Mouse (Mus musculus) layer of hippocampus, adult 9-11 months (tissue): ENCODE measurements around the gene Il16.
A peak's percentile ranks its signal among the peaks of the same experiment; 100 is the strongest.
"Not testable (repeated sequence)": the region's sequence is repeated elsewhere in the genome, so short reads cannot be mapped to it uniquely, and the experiment has no call there.

Source experiments
- DNase-seq: peaks from one replicate; pipeline ENCODE4 v3.0.0; 2022

The Il16 gene

DNA sequence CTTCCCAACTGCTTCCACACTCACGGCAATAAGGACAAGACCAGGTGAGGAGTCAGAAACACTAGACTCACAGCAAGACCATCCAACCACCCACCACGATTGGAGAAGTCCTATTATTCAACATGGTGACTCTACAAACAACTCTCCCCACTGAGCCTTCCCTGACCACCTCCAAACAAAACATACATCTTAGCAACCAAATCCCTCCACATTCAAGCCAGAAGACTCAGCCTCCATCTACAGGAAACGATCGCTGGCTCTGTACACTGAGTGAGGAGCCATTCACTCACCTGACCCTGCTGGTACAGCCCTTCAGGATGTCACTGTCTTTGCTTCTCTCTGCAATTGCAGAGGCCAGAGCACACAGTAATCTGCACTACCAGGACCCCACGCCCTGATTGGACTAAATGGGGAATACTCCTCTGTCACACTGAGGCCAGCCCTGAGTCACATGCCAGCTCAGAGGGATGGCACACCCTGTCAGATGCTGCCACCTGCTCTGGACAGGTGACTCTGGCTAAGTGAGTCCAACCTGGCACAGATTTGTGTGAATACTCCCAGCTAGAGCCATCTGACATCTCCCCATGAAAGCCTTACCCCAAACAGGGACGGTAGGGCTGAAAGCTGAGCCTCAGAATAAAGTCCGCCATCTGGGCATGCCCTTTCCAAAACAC lies 10.3 kb downstream of the Il16 start:
- no peak for DNase-seq

DNA sequence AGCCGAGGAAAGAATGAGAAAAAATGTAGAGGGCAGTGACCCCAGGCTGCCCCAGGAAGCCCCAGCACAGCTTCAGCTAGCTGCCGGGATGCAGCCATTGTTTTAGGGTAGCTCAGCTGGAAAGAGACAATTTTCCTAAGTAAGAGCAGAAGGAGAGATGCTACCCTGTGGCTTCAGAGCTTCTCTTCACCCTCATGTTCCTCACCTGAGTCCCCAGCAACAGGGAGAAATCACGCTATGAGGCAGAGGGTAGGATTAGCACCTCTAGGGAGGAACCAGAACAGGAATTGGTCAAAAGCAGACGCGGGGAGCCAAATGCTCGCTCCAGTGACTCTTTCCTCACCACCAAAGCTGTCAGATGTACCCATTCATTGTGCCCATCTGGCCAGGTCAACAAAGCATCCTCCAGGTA lies 10.8 kb downstream of the Il16 start:
- no peak for DNase-seq

DNA sequence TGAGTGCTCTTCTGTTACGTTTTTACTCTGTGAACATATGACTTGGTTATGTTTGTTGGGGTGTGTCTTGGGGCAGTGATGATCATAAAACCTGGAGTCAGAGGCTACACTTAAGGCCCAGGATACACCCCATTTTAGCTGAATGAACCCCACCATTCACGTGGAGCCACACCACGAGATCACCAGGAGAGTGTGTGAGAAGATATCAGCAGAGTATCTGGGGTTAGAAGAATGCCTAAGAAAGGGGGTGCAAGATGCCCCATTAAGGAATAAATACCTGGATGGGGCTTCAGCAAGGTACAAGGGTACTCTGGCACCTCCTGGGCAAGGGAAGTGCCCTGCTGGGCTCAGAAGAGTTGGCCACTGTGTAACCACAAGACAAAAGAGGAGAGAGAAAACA lies 11.3 kb downstream of the Il16 start:
- no peak for DNase-seq

DNA sequence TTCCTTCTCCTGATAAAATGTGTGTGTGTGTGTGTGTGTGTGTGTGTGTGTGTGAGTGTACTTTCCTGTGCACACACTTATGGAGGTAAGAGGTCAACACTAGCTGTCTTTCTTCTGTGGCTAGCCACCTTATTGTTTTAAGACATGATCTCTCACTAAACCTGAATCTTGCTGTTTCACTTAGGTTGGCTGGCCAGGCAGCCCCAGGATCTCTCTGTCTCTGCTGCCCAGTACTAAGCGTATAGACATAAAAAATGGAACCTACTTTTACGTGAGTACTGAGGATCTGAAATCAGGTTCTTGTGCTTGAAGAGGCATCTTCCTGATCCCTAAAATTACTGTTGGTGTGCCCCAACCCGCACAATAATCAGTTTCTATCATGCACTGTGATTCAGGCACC lies 12.7 kb downstream of the Il16 start:
- no peak for DNase-seq

DNA sequence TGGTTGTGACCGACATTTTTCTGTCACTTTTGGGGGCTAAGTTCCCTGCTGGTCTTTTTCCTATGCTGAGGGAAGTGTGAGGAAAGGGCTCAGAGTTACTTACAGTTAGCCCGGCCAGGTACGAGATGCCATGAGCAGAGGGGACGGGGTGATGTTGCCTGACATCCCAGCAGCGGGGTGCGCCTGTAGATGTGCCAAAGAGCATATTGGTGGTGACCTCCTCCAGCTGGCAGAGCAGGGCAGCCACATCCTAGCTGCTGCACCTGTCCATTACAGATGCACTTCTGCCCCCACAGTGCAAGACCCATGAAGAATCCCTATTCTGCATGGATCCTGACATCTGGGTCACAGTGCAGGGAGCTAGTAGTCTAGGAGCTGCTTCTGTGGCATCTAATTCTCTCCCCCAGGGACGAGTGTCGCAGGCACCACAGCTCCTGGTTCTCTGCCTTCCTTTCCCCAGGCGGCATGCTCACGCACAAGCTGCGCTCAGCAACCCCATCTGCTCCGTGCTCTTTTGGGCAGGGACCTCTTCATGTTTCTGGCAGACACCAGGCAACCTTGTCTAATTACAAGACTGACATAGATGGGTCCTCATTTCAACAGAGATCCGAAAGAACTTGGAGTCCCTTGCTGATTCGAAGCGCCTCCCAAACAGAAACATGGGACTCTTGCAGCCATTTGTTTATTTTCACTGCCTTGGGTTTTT lies 13.4 kb downstream of the Il16 start:
- DNase-seq: peak; percentile 73

DNA sequence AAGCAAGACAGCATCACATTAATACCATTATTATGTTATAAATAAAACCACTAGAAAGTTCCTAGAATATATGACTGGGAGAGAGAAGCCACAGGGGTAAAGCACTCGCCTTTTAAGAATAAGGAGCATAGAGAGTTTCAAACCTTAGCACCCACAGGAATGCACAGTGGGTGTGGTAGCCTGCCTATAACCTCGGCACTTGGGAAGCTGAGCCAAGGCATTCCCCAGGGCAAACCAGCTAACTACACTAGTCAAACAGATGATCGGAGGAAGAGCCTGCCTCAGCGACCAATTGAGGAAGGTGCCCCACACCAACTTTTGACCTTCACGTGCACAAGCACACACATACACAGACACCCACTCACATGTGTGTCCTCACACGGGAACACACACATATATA lies 14.2 kb downstream of the Il16 start:
- no peak for DNase-seq

DNA sequence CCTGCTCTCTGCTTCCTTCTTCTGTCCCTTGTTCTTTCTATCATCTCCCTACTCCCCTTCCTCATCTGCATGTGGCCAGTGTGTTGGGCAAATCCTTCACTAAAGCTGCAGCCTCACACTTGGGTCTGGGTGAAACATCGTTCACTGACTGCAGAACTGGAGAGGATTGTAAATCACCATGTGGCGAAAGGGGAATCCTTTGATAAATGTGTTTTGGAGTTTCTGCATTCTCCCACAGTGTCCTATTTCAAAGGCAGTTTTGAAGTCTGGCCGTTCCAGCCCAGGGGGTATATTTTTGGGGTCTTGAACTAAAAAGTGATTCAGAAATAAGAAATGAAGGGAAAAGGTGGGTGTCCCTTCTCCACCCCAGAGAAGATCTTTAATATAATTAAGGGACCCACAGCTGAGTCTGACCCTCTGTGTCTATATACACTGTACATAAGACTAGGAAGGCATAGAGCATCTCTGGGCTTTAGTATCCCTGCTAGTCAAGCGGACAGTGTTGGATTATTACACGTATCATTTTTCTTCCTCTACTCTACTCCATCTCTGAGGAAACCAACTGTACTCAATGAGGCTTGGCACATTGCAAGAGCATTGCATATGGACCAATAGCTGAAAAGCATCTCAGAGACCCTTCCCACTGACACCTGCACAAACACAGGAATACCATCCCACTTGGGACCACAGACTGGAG lies 18.4 kb downstream of the Il16 start:
- no peak for DNase-seq

DNA sequence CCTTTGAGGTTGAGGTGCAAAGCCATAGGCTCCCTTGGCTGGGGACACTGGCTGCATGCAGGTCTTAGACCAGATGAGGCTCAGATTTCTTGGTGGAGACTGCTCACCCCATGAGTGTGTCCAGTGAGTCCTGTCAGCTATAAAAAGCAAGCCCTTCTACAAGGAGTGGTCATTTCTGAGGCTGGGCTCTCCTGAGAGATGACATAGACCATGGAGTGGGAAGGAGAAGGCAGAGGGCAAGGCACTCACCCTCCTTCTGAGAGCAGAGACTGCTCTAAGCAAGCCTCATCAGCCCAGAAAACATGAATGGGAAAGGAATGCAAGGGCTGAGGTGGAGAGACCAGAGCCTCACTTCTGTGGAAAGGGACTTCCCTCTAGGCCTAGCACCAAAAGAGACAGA lies 19.7 kb downstream of the Il16 start:
- no peak for DNase-seq

DNA sequence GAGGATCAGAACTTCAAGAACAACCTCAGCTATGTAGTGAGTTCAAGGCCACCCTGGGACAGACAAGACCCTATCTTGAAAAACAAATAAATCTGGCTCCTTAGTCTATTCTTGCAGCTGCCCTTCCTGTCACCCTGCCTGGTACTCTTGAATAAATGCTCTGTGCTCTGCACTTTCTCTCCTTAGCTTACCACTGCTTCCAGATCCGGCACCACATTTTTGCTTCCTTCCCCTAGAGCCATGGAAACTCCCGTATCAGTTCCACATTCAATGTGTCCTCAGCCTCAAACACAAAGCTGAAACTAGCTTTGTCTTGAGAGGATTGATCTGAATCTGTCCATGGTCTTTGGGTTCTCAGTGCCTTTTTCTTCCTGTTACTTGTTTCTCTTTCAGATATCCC lies 21.0 kb downstream of the Il16 start:
- DNase-seq: no peak

DNA sequence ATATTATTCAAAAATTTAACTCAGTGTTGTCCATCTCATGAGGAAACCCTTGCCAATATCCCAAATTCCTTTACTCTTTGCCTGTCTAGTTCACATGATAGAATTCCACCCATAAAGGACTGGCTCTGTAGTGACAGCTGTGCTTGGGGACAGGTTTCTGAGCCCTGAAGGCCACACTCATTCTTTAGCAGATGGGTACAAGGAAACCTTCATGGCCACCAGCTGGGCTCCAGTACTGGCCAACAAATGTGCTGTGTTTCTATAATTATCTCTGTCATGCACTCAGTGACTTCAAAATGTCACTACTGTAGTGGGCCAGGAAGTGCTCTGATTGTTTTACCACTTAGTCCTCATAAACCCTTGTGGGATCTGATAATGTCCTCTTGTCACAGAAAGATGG lies 21.6 kb downstream of the Il16 start:
- DNase-seq: no peak

DNA sequence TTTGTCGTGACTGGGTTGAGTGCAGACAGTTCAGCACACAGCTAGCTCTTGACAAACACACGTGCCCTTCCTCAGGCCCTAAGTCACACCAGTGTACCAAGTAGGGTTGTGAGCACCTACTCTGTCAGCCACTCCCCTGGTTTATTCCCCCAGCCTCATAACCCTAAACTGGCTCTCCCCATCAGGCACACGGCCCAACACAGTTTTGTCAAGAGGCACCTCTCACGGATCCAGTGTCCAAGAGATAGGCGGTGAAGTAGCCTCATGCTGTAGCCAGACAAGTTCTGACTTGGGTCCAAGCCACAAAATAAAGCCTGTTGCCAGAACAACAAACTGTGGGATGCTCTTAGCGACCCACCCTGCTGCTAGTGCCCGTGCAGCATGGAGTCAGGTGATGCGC lies 22.3 kb downstream of the Il16 start:
- no peak for DNase-seq

DNA sequence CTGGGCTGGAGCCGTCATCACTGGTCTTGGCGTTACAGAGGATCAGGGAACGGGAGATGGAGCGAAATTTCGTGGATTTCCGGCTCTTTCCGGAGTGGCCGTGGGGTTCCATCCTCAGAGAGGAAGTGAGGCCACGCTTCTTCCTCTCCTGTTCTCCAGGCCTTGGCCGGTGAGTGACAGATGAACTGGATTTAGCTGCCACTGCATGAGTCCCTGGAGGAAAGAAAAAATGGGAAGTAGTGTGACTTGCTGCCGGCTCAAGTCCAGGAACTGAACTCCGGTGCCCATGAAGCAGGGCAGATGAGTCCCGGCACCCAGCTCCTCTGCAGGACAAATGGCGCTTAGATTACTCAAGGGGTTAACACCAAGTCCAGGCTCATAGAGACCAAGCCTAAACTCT lies 23.0 kb downstream of the Il16 start:
- DNase-seq: no peak

DNA sequence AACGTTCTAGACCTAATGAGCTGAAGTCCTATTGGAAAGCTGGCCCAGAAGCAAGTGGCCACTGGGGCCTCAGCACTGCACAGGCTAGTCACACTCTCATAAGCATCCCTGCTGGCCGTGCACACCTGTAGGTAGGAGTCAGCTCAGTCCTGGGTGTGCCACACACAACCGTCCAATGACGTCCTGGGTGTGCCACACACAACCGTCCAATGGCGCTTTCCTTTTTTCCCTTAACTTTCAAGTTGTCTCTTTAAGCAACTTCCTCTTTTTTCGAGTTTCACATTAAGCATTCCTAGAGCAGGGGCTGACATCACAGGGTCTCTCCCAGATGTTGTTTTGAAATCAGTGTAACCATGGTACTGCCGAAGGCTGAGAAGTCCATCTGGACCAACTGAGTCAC lies 25.3 kb downstream of the Il16 start:
- DNase-seq: no peak

DNA sequence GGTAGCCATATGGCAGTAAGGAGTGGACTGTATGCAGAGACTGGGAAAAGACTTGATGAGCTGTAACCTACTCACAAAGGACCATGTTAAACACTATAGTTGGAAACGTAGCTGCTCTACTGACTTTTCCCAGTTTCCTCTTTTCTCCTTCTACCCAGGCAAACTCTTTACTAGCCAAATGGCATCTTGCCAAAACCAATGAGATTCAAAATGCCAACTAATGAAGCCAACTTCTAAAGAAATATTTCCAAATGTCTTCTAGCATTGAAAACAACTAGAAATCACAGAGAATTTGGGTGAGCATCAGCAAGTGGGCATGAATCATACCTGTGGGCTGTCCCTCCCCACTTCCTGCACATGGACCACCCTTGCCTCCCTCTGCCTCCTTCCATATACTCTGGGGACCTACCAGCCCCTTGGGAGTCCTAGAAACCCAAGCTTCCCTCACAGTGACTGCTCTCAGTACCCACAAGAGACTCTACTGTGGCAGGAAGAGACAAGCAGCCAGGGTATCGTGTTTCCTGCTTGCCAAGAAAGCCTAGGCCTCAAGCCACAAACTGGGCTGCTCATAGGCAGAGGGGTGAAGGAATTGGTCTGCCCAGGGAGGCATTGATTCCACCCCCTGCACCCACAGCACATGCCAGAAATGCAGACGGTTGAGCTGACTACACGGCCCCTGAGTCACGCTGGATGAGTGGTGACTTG lies 28.4 kb downstream of the Il16 start:
- DNase-seq: no peak

DNA sequence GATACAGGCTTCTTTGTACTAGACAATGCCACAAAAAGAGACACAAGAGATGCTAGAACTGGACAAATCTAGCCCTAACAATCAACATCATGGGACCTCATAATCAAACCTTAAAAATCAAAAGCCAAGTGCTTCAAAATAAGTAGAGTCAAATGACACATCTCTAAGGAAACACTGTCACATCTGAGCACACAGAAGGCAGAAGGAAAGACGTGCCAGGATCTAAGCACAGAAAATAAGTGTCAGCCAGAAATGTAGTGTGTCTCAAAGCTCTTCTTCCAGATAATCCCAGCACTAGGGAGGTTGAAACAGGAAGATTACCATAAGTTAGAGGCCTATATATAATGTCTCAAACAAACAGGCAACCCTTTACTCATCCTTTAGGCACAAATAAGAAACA lies 31.9 kb downstream of the Il16 start:
- DNase-seq: no peak

DNA sequence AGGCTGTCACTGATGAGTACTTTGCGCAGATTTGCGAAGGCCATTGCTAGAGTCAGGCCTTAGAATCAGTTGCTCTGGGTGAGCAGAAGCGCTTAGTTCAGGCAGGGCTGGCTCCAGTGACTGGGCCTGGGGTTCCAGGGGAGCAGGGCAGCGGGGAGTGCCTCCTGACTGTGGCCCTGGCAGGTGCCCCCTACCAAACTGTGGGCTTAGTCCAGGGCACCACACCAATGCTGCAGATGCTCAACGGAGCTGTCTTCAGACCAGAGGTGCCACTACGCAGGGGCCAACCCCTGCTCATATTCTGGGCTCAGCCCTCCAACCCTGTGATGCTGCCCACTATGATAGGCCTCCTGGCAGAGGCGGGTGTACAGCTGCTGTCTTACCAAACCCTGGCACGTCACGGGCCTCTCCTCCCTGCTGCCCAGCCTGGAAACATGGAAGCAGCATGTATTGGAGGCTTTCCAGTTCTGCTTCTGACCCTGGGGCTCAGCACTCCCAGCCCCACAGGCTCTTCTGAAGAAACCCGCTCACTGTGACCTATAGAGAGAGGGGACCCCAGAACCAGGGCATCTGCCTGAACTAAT lies 33.8 kb downstream of the Il16 start:
- not testable (repeated sequence) for DNase-seq

DNA sequence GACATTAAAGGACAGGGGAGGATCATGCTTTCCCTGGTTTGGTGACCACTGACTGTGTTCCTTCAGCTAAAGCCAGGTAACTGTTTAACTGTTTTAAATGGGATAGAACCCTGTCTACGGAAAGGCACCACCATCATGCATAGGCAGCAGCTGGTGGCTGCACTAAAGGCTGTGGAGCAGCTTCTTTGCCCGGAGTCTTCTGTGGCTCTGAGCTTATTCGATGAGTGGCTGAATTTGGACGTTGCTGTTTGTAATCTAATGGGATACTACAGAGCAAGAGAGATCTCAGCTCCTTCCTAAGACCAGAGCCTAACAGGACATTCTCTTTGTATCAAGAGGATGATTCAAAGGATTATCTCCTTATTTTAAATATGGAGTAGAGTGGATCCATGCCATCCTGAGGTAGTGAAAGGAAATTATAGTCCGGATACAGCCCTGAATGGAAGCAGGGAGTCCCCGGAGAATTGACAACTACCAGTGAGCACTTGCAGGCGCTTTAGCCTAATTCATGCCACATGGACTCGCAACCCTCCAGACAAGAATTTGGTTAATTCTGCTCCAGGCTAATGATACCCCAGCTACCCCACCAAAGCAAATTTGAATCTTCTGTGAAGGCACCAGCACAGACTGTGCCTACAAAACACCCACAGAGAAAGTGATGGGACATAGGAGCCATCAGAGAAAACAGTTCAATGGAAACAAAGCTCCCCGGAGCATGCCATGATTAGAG lies 42.3 kb downstream of the Il16 start:
- DNase-seq: no peak

DNA sequence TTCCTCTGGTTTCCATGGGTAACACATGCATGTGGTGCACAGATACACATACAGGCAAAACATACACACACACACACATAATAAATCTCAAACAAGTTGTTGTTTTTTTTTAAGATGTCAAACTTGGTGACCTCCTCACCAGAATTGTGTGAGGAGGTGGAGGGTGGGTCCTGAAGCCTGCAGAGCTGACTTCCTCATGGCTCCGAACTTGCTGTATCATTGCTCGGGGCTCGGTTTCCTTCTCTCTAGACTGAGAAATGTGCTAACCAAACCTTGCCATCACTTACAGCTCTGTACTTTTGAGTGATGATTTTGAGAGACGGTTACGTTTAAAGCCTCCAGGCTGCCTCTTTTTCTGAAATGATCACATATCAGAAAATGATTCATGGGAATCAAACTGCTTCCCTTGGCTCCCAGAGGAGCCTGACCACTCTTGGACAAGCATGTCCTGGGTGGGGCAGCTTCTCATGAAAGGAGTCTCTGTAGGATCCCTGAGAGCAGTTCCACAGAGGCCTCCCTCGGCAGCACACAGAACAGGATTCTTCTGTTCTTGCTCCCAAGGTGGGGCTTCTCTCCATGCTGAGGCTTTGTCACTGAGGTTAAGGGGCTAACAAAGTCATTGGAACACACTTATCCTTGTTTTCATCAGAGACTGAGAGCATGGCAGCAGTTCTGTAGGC lies 46.3 kb downstream of the Il16 start:
- no peak for DNase-seq

DNA sequence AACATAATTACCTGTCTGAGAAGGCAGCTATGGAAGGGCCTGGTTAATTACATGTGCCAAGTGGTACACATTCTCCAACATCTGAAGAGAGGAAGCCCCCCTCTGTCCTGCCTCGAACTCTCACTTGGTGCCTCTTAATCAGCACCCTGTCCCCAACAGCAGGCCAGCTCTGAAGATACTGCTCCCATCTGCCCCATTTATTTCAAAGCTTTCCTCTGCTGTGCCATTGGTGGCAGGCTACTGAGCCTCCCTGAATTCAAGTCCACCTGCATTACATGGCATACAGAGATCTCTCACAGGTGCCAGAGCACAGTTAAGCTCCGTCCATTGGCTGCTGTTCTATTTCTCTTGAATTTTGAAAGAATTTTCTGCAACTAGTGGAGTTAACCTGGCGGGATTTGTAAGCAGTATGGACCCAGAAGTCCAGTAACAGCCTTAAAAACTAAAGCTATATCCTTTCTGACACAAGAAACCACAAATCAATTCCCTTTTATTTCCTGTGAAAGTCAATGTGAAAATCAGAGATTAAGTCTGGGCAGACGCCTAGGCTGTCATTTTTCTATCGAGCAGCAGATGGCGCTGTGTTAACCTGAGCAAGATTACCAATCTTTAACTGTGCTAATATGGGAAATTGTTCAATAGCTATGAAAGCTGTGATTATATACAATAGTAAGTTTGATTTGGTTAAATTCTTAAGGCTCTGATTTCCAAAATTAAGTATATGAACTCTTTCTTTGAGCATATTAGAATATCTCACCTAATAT lies 49.9 kb downstream of the Il16 start:
- DNase-seq: no peak

DNA sequence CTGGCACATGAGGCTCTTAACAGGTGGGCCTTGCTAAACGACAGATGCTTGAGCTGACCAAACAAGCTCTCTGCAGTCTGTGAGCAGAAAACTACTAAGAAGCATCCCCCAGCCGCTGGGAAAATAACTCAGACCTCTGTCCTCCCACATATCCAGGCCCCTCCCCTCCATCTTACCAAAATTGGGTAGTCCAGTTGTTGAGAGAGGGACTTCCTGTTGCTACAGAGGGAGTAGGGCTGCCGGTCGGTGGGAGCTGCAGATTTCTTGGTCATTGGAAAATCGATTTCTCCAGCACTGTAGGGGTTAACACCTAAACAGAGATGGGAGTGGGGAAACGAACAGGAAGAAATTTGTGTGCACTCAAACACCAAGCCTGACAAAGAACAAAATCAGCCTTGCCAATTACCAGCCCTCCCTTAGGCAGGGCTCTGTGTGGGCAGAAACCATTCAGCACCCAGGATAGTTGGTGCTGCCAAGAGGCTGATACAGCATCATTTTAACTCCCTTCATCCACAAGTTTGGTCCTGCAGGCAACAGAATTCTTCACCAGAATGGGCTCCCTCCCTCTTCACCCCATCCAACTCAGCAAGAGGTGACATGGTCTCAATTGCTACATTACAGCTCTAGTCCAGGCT lies 62.8 kb downstream of the Il16 start:
- peak; percentile 58 for DNase-seq

DNA sequence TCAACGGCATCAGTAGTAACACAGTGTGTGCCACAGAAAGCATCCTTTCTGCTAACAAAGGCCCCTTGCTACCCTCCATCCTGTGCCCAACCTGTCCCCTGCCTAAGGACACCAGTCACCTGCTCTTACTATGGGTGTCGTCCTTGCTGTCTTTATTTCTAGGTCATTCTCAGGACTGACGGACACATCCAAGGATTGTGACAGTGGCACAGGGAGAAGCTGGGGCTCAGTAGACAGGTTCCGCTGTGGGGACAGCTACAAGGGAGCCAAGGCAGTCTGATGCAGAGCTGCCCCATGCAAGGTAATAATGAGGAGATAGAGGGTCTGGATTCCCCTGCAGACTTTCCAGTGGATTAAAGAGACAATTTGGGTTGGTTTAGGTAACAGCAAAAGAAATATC lies 67.0 kb downstream of the Il16 start:
- no peak for DNase-seq
